Mouse (Mus musculus) kidney, postnatal 4 days (tissue): ENCODE measurements around the gene Snd1.
A peak's percentile ranks its signal among the peaks of the same experiment; 100 is the strongest.

Experiments used
- DNase-seq, 2 experiments: peaks; one replicate each; pipeline ENCODE4 v3.0.0; 2021; ENCODE audit warnings: mixed read lengths in 2 of 2

Snd1 gene

DNA sequence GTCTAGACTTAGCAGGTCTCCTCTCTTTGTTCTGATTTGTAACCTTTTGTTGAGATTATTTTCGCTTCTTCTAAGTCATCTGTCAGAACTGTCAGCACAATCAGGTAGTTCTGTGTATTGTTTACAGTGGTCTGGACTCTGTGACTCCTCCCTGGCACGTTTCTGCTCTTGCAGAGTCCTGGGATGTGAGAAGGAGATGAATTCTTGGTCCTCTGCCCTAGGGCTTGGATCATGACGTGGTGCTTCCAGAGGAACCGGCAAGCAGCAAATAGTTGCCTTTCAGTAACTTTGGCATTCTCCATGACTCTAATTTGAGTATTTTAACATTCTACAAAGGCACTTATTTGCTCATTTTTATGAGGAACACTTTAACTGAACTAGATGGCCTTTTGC lies 242.9 kb downstream of the Snd1 start:
- DNase-seq, result no peak

DNA sequence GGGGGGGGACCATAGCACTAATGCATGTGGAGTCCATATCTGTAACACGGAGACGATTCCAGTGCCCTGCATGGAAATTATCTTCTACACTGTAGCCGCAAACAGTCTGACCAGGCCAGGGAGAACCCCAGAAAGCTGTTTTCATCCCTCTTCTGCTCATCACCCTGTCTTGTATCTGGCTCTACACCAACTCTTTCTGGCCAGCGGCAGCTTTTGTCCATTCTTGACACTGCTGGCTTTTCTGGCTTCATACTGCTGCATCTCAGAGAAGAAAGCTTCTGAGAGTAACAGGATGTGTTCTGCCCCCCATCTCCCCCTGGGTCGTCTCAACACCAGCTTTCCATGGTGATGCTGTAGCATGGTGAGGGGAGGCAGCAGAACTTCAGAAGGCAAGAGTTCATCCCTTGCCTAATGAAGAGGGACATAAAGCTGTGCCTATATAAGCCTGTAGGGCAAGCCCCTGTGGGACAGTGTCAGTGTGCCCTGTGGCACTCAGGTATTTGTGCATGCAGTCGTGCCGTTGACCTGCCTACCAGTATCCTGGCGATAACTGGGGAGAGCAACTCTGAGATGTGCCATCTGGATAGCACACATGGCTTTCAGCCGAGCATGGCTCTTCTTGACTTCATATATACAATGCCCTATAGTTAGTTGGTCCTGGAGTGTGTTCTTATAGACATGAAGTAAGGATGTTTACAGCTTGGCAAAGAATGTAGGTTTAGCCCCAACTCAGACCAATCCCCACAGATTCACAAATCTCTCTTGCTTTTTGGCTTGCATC lies 245.6 kb downstream of the Snd1 start:
- DNase-seq, result no peak

DNA sequence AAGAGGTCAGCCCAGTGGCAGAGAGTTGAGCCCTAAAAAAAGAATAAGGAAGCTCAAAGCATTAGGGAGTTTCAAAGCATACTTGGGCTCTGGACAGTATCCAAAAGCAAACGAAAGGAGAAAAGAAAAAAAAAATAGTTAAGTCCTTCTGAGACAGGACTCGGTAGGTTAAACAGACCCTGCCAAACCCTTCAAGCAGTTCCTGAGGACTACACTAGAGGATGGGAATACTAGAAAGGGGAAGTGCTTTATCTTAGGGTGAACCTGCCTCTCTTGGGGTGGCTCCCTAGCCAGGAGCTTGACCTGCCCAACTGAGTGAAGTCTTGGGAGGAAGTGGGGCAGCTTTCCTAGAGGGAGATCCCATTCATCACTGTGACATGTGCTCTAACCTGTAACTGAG lies 248.1 kb downstream of the Snd1 start:
- no peak for DNase-seq

DNA sequence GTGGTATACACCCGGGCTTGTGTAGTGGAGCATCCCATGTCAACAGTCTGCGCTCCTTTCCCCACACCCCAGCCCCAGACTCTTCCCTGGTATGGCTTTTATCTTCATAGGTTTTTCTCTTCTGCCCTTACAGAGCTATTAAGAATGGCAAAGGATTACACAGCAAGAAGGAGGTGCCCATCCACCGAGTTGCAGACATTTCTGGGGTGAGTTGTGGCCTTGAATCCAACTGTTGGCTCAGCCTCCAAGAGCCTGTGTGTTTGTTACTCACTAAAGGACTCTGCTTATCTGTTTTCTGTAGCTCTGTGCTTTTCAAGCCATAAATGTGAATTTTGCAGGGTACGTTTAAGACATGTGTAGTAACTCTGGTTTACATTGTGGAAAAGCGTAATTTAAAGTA lies 249.8 kb downstream of the Snd1 start:
- DNase-seq, result no peak

DNA sequence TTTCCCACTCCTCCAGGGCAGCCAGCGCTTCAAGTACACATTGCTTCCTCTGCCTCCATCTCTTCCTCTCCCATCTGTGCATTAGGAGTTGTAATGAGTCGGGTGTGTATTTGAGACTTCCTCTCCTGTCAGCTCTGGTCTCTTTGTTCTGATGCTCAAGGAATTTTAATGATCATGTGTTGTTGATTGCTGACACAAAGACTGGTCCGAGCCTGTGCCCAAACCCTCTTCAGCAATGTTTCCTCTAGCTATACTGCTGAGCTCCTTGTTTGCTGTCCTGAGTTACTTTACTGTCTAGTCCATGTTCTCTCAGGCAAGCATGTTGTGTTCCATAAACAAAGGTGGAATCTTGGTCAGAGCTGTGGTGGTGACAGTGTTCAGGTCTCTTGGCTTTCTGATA lies 254.3 kb downstream of the Snd1 start:
- no peak for DNase-seq

DNA sequence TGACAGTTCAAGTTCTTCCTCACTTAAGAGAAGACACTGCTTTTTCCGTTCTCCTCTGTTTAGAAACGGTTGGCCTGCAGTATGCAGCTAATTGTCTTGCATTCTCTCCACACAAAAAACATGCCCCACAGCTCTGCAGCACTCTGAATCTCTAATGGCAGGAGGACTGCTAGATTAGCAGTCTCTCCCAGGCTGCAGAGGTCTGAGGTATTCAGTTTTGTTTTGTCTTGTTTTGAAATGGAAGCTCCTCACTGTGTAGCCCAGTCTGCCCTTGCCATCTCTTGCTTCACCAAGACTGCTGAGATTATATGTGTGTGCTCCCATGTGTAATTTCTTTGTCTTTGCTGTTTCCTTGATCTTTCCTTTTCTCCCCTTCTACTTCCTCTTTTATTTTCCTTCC lies 254.7 kb downstream of the Snd1 start:
- no peak for DNase-seq

DNA sequence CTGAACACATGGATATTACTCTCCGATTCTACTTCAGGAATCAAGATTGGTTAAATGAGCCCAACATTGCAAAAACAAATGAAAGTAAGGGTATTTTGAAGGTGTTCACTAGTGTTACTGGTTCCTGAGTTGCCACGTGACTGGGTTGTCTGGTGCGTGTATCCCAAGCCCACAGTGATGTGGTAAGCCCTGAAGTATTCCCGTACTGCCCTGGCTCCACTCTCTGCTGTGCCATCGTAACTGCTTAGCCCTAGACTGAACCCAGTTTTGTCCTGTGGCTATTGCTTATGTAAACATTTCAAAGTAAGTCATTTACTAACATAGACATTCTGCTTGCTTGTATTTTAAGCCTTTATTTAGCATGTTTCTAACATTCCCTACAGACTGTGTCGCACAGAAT lies 256.3 kb downstream of the Snd1 start:
- no peak for DNase-seq

DNA sequence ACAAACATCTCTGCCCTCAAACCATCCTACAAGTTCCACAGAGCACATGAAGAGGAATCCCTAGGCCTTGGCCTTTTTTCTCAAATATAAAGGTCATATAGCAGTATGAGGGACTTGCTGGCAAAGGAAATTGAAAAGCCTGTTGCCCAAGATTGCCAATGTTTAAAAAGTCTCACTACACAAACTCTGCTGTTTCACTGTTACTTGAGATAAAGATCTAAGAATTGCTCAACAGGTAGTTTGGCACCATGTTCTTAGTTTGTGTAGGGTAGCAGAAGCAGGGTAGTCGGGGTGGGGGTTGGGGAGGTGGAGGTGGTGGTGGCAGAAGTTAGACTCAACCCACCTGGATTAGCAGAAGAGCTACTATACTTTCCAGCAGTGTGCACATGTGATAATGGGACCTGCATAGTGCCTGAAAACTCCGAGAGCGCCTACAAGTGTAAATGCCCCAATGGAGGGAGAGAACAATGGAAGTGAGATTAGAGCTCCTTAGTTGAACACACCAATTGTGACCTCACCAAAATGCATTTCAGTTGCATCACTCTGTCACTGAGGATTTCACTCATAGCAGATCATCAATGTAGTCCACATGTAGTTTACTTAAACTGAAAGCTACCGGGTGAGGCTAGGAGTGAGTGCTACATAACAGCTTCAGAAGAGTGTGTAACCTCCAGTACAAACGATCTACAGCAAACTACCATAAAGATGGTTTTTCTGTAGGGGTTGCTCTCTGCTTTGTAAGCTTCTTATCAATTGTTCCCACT lies 259.1 kb downstream of the Snd1 start:
- DNase-seq, result no peak

DNA sequence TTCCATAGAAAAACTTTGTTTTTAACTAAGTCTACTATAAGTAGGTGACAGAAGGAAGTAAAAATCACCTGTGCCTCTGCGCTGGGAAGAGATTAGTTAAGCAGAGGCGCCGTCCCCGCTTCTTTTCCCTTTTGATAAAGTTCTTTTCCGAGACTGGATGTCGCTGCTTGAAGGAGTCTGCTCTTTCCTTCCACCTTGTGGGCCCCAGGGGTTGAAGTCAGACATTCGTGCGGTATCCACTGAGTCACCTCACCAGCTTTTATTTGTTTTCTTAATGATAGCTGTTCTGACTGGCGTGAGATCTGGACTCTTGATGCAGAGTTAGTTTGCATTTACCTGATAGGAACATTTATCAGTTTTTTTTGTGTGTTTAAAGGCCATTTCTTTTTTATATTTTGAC lies 260.2 kb downstream of the Snd1 start:
- no peak for DNase-seq

DNA sequence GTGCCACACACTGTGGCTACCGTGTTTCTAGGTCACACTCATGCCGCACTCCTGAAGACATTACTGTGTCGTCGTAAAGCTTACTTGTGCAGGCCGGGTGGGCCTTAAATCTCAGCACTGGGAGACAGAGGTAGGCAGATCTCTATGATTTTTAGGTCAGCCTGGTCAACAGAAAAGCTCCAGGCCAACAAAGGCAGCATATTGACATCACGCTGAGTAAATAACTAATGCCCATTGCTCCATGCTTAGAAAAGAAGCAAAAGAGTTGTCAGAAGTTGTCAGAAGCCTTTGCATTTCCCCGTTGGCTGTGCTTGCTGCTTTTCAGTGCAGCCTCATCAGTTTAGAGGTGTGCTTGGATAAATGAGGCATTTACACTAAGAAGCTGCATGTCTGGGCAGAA lies 261.7 kb downstream of the Snd1 start:
- DNase-seq, result no peak

DNA sequence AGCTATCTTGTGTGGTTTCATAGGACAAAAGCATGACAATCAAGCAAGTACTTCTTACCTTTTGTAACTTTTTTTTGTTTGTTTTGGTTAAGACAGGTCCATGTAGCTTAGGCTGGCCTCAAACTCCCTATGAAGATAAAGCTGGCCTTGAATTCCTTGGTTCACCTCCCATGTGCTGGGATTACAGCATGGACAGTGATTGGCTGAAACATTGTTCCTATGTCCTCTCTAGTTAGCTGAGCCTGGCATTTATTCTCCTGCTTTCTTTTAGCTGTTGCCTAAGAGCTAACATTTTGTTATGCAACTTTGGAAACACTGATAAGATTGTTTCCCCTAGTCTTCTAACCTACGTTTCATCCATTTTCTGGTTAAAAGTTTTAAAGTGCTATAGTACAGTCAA lies 262.7 kb downstream of the Snd1 start:
- DNase-seq, result no peak

DNA sequence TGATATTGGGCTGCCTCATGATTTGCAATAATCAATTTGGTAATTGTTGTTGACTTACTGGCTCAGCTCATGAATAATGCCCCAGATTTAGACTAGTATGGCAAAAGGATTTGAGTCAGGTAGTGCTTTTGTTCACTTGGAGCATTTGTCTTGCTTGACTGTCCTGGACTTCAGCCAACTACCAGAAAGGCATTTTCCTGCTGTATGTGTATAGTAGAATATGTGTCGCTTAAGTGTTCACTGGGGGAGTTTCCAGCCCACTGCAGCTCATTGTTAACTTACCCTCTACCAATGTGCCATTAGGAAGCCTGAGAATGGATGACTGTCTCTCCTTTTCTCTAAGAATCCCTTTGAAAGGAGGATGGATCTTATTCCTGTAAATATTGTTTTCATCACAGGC lies 268.6 kb downstream of the Snd1 start:
- DNase-seq, result peak; percentile 12 to 36

DNA sequence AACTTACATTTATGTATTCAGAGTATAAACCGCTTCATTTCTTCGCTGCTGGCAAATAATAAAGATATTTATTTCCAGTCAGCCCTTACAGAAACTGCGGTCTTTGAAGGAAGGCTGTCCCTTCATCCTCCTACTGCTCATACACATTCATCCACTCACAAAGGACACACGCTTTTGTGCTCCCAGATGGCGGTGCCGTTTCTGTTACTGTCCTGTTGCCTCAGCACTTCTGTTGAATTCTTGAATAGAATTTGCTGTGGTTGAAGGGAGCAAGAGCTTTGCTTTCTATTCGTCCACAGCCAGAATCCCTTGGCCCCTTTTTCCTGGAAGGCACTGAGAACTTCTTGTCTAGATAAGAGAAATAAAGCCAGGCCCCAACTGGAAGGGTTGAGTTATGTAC lies 270.9 kb downstream of the Snd1 start:
- DNase-seq, result no peak

DNA sequence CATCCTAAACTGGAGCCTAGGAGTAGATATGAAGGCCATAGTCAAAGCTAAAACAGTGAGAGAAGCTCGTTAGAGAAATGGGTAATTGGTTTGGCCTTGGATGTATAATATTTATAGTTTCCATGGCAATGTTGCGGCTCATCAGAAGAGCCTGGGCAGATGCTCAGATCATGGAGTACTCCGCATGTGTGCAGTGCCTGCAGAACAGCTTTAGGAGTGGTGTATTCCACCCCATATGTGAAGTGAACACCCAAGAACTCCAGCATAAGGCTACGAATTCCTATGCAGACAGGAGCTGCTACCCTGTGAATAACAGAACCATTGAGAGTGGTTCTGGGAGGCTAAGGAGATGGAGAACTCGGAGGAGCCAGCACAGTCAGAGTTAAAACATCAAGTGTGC lies 272.1 kb downstream of the Snd1 start:
- no peak for DNase-seq

DNA sequence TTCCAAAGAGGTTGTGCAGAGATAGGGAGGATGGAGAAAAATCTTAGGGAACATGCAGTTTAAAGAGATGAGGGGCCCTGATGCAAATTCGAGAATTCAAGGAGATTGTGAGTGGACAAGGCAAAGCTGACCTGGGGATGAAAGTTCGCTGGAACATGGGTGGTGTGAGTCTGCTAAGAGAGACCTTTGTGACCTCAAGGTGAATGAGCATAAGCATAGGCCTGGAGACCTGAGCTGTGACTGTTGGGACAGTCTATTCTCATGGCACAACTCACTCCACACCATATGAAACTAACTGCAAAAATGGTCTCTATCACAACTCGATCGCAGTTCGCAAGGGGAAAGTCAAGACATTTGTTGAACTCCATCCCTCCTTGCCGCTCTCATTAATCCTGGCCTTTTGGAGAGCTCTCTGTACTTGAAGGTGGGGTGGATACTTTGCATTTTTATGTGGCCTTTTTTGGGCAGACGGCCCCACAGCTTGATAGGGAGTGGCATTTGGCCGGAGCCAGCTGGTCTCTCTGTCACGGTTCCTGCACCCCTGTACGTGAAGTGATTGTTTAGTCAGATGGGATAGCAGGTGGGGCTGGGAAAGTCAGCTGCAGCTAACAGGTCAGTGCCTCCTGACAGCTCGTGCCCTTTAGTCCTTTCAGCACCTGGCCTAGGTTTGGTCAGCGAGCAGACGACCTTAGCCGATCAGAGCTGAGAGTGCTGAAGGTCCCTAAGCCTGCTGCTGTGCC lies 273.2 kb downstream of the Snd1 start:
- peak; percentile 39 to 60 for DNase-seq

DNA sequence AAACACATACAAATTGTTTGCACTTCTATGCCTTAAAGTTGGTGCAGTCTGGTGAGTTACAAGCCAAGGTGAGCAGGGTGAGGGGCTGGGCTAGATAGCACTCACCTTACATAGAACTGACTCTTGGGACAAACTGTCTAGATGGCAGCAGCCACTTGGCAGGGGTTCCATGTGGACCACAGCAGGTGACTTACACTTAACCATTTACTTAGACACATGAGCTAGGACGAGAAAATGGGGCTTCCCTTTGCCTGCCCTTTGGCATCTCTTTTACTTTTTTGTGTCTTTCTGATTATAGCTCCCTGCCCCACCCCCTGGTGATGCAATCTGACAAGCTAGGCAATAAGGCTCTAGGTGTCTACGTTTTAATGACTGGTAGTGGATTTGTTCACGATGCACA lies 274.3 kb downstream of the Snd1 start:
- no peak for DNase-seq

DNA sequence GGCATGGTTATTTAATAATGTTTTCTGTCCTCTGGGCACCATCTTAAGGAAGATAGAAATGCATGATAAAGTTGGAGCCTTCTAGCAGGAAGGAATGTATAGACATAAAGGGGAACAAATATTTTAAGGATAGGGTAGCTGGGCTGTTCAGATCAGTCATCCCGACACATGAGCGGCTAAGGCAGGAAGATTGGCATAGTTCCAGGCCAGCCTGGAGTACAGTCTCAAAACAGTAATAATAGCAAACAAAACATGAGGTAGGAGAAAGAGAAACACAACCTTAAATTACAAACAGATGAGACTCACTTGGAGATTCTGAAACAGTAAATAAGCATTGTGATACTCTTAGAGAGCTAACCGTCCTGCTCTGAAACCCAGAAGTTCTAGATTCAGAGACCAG lies 276.2 kb downstream of the Snd1 start:
- peak in 1 of 2 experiments; percentile 10 for DNase-seq

DNA sequence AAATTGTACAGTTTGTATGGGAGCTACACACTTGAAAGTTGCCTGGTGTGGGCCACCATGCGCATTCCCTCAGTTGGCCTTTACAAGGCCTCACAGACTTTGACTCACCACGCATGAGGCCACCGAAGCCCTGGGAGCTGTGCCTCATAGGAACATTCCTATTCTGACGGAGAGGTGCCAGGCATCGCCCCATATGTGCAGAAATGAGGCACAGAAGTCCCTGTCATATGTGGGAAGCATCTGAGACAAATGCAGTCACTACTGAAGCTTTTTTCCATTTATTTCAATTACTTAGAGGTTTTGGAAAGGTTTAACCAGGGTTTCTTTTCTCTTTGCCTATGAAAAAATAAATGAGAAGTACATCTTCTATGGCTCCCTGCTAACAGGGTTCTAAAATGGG lies 278.3 kb downstream of the Snd1 start:
- DNase-seq, result no peak

DNA sequence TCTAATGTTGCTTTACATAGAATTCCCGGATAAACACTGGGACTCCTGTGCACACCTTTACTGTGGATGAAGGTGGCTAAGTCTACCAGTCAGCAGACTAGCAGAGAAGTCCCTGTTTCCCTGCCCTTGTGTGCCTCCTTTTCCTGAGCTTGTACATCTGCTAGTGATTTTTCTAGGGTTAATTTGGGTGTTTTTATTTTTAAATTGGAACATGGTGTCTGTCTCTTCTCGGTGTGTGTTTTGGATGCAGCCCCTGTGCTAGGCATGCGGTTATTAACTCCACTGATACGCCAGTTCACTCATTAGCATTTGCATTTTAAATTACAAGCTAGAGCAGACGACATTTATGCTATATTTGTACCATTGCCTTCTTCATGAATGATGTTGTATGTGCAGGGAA lies 278.7 kb downstream of the Snd1 start:
- DNase-seq, result no peak

DNA sequence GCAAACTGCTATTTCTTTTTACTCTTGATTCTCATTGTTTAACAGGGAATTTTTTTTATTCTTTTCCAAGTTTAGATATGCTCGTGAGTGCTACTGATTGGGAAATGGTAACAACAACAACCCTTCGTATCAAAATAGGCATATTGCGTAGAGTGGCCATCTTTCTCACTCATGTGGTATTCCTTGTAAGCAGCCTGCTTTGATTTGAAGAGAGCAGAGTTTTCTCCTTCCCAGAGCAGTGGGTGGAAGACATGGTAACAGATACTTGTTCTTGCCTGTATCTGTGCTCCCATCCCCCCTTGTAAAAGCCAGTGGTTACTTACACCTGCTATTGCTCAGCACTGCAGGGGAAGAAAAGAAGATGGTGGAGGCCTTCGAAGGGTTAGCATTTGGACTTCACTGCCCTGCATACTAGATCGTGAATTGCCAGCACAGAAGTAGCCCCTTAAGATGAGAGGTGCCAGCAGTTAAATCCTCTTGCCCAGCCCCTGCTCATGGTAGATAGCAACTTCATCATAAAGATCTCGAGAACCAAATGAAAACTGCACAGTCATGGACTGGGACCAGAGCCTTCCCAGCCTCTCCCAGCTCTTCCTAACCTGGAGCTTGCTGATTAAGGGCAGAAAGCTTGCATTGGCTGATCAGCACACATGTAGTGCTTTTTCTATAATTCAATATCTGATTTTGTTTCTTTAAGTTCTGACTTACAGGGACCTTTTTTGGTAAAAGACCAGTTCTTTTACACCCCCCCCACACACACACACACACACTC lies 279.4 kb downstream of the Snd1 start:
- no peak for DNase-seq

DNA sequence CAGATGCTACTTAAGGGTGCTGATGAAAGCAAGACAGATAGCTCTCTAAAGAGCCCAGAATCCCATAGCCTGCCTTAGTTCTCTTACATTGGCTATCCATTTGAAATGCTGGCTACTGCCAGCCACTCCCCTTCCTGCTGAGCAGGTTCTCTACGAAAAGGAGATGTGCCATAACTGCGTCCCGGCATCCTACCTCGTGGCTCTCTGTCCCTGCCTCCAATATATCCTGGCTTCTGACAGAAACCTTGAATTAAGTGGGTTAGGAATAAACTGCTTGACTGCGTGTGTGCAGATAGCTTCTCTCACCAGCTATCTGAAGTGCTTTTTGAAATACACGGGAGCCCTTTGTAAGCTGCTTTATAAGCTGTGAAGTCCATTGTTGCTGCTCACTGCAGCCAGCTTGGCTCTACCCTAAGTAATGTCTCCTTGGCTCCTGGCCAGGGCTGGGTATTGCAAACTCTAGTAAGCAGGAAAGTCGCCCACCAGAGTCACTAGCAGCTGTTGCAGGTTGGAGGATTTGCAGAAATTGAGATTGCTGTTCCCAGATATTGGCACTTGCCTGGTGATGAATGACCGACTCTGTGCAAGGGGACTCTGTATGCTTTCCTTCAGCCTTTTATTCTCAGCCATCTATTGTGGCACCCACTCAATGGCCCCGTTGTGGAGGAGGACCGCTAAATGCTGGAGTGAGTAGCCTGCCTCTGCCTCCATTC lies 281.5 kb downstream of the Snd1 start:
- DNase-seq, result peak; percentile 50 to 54

DNA sequence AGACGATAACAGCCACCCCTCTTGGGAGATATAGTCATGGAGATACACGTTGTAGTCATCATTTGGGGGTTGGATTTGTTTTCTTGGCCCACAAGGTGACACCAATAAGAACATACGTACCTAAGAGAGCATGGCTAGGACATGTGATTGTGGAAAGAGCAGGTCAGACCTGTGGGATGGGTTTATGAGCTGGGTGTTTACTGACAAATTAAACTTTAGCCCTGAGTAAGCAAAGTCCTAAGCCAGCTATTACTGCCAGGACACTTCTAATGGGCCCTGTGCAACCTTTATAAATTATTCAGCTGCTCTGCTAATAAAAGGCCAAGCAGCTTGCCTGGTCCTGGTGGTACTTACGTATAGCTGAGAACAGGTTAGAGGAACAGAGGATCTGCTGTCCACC lies 283.4 kb downstream of the Snd1 start:
- no peak for DNase-seq
